10 mouse cellular contexts compared by ENCODE assay signal in the genomic region with DNA sequence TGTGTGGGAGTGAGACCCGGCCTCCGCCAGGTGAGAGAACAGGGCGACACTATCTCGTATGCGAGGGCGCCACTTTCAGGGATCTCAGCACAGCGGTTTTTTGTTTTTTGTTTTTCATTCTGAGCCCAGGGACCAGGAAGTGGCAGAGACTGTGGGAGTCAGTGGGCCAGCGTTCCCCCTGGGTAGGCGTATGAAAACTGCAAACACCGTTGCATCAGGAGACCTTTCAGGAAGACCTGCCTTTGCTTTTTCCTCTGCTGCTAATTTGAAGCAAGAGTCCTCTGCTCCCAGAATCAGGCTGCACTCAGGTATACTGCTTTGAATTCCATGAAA. TPM values are rescaled to one million over a fixed set of nuclear protein-coding genes. Genes with fewer than 3 reads are reported as not detected.
A peak's percentile ranks its signal among the peaks of the same experiment; 100 is the strongest.
DNase-seq lines count a peak whose midpoint lies in the region; ATAC-seq and TF ChIP-seq lines count a peak whose summit lies in the region.
"Had no signal": no experiment of that assay in that cellular context is flagged by ENCODE, and none has a peak within 500 bp of the region (broad histone marks: within the 10 kb centered on the region; RNA-seq: fewer than 3 reads in every experiment).

No protein-coding gene starts in this region.

- H3K27me3 ChIP-seq in heart, adult 2 months (ENCODE audit: control insufficient read depth, insufficient read depth, low read length) = peaks cover 3% of the 10 kb centered on the region; the same call in 1 of the 2 replicates
- peaks cover 19% of the 10 kb centered on the region for H3K27me3 ChIP-seq in liver, embryonic 12.5 days (replicated peaks)

- H3K36me3 ChIP-seq in heart, adult 2 months (ENCODE audit: control insufficient read depth, insufficient read depth, low read length) = no peaks in the 10 kb centered on the region
- no peaks in the 10 kb centered on the region for H3K36me3 ChIP-seq in liver, embryonic 12.5 days

- DNase-seq in heart, adult 2 months = no peak
- DNase-seq in heart, adult 11 months = no peak
- DNase-seq in thymus, postnatal 14 days = peak; percentile 7
- no peak for DNase-seq in thymus, adult 18-20 months
- no peak for DNase-seq in urinary bladder, postnatal 4 days (ENCODE audit: low spot score in 2 of 2)
- DNase-seq in embryo, embryonic 9.5 days (ENCODE audit: extremely low spot score) = no peak
- DNase-seq in left cerebral cortex, postnatal 10 days (ENCODE audit: extremely low spot score in 1 of 2, low spot score in 2 of 2) = no peak

- H3K4me1 ChIP-seq in heart, adult 2 months (ENCODE audit: control insufficient read depth, insufficient read depth, low read length) = no peaks in the 10 kb centered on the region
- 0 out of 2 replicates have a peak, but pooled peaks cover 6% of the 10 kb centered on the region for H3K4me1 ChIP-seq in liver, embryonic 12.5 days

- H3K4me3 ChIP-seq in heart, adult 2 months = 0 out of 2 replicates have a peak overlapping the region, but pooled peaks have one; percentile 6
- peak overlapping the region; percentile 48 for H3K4me3 ChIP-seq in liver, embryonic 12.5 days
- H3K4me3 ChIP-seq: myocyte had no signal

- no peak for TF ChIP-seq CTCF in heart, adult 2 months (IDR thresholded peaks at IDR 0.05)

- TF ChIP-seq POLR2A in heart, adult 2 months (IDR thresholded peaks at IDR 0.05; ENCODE audit: insufficient read depth, low read depth, low read length) = no peak

- no peak for ATAC-seq in liver, embryonic 12.5 days

- H3K9me3 ChIP-seq in liver, embryonic 12.5 days (replicated peaks) = no peaks in the 10 kb centered on the region

- no peak overlapping the region for H3K9ac ChIP-seq in heart, adult 2 months (ENCODE audit: low read depth, low read length)
- H3K9ac ChIP-seq in liver, embryonic 12.5 days = no peak overlapping the region

- no peak overlapping the region for H3K27ac ChIP-seq in heart, adult 2 months
- no peak overlapping the region for H3K27ac ChIP-seq in liver, embryonic 12.5 days

- intact Hi-C loops in heart, adult 2 months (cut with DNase I) = no loop called here
- intact Hi-C loops in left cerebral cortex, postnatal 10 days (cut with DNase I) = no loop called here

- WGBS in heart, adult 2 months = 2% methylated on average over 10 of the region's 10 CpGs
- 2% methylated on average over 10 of the region's 10 CpGs for WGBS in liver, embryonic 12.5 days (ENCODE audit: insufficient replicate concordance)

- TF ChIP-seq EP300 in heart, adult 2 months (IDR thresholded peaks at IDR 0.05; ENCODE audit: insufficient read depth, low read depth, low read length) = no peak

- peak overlapping the region; percentile 71 for H3K4me2 ChIP-seq in liver, embryonic 12.5 days

- no peaks in the 10 kb centered on the region for H3K79me2 ChIP-seq in heart, adult 2 months (replicated peaks; ENCODE audit: control insufficient read depth, insufficient read depth, low read length)

RNA-seq across cellular contexts. Expression of gene Slco4c1, which starts 0.4 kb away (rescaled TPM):
- not detected for total RNA-seq in heart, adult 2 months (2021)
- polyA plus RNA-seq in heart, adult 2 months (2012; rRNA removed) = 0.20 TPM in 1 of 2 replicates, not detected in the other
- polyA plus RNA-seq in liver, embryonic 12.5 days (2016; fragmentation: Nextera tagmentation; extraction: Ambion mirVana) = 0.29 and 0.42 TPM in 2 replicates
- 1 to 10 TPM; 2.4 to 2.9 TPM for total RNA-seq in left cerebral cortex, postnatal 10 days (2021)
- polyA plus RNA-seq: C2C12, myocyte had no signal
